Mouse (Mus musculus) urinary bladder, postnatal 36 days (tissue): ENCODE measurements around the gene Nubp1.

ENCODE experiments used
- DNase-seq, 2 experiments: peaks; one replicate each; pipeline ENCODE4 v3.0.0; 2022; ENCODE audit warnings: low spot score in 2 of 2, mixed read lengths in 1 of 2

The Nubp1 gene

GRCm38 (mm10) chr16:10411764-10412746 lies at the start of gene Nubp1:
Nubp1 (plus strand) TSS chr16:10411948.
- DNase-seq, result peak; percentile 90 to 91

DNA sequence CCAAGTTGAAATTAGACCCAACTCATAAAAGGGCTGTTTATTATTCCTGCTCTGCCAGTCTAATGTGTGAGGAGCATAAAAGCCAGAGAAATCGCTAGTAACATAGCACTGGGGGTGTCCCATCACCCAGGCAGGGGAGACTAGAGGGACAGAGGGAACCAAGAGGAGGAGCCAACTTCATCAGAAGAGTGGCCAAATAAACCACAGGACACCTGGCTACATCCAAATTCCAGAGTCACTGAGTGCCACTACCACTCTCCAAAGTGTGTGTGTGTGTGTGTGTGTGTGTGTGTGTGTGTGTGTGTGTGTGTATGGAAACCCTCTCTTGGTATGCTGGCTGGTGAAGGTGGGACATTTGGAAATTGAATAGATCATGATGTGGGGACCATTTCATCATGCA lies 48.7 kb upstream of the Nubp1 start:
- DNase-seq, result no peak

- peak; percentile 23 to 44 for DNase-seq
Measured at GRCm38 (mm10) chr16:10365796-10366195, 46.0 kb upstream of the Nubp1 start.

DNA sequence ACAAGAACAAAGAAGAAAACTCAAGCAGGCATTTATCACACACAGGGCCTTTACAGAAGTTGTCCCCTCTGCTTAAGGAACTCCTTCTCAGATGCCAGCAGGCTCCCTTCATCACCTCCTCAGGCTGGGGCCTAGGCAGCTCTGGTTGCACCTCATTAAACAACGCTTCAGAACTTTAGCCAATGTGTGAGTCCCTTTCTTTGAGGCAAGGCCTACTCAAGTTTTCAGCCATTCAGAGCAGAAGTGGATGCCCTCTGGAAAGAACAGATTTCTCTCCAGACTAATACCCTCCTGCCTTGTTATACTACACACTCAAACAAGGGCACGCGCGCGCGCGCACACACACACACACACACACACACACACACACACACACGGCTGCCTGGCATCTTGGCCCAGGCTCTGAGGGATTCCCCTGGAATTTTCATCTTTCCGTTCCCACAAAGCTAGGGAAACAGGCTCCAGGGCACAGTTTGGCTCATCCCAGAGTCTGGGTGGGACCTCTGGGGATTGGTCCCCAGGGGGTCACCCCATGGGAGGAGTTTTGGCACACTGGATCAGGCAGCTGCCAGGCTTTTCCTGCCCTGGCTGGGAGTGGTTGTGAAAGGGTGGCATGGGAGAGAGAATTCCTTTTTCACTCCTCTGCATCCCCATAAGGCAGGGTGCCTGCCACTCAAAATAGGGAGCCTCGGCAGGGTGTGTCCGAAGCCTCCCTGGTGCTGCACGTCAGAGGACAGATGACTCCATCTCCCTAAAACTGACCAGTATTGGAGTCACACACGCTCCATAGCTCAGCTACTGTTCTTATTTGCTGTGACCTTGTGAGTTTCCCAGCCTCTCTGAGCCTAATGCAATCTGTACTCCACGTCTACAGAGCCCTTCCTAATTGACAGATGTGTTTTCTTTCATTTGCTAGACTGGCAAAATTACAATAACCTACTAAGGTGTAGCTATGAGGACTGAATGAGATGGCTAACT lies 45.2 kb upstream of the Nubp1 start:
- DNase-seq, result peak in 1 of 2 experiments; percentile 45

- DNase-seq, result peak in 1 of 2 experiments; percentile 49
Measured at GRCm38 (mm10) chr16:10369468-10369934, 42.2 kb upstream of the Nubp1 start.

DNA sequence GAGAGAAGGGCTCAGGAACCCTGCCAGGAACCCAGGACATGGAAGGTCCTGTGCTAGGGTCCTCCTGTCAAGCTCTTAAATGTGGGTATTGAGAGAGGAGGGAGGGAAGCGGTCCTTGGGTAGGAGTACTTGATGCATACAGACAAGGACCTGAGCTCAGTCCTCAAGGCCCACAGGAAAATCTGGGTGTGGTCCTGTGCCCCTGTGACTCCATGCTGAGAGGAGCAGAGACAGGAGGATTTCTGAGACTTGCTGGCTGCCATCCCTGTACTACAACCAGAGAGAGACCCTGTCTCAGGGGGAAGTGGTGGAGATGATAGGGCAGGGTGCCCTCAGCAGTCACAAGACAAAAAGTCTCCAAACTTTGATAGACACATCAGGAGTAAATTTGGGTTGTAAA lies 41.8 kb upstream of the Nubp1 start:
- DNase-seq, result no peak

- DNase-seq, result no peak
Measured at GRCm38 (mm10) chr16:10372372-10372771, 39.4 kb upstream of the Nubp1 start.

- DNase-seq, result peak; percentile 52 to 73
Measured at GRCm38 (mm10) chr16:10374254-10375011, 37.3 kb upstream of the Nubp1 start.

GRCm38 (mm10) chr16:10377286-10377685 lies 34.5 kb upstream of the Nubp1 start:
- no peak for DNase-seq

GRCm38 (mm10) chr16:10379531-10379930 lies 32.2 kb upstream of the Nubp1 start:
- DNase-seq, result no peak

DNA sequence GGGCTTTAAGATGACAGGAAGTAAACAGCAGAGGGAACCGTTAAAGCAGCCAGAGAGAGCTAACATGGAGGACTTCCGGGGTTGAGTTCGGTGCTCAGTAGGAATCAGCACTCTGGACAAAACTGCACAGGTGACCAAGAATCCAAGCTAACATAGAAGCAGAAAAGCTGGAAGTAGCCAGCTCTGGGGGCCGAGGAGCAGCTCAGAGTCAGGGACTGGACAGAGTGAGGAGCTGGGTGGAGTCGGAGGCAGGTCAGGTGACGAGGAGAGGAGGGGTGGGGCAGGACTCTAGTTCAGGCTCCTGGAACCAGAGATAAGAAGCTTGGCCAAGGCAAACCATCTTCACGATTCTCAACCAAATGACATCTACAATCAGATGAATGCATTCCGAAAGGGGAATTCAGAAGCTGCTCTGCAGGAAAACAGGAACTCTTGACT lies 27.7 kb upstream of the Nubp1 start:
- peak; percentile 53 to 54 for DNase-seq

DNA sequence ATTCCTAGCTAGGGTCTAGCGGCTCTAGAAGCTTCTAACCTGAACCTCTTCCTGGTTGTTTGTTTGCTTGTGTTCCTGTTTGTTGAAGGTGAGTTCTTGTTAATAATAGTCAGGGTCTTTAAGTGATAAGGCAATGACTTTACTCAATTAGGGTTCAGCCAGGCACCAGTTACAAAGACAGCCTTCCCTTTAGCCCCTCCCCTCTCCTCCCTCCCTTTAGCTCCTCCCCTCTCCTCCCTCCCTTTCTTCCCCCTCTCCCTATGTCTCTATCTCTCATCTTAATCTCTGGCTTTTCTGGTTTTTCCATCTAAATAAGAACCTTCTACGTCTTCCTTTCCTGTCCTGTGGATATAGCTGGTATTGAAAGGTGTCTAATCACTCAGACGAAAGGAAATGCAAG lies 27.2 kb upstream of the Nubp1 start:
- no peak for DNase-seq

DNA sequence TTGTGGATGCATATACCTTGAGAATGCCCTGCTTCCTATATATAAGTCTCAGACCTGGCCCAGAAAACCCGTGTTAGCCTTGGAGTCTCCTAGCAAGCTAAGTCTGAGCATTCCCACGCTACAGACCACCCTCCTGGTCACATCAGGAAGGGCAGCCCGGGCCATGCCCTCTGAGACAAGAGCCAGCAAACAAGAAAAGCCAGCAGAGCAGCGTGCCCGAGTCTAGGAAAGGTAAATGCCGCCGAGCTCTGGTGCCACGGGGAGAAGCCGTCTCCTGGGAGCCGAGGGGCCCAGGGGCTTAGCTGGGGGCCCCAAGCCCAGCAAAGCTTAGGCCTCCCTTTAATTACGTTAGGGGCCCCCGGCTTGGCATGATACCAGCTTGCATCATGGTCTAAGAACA lies 26.5 kb upstream of the Nubp1 start:
- DNase-seq, result peak; percentile 41 to 58

- no peak for DNase-seq
Measured at GRCm38 (mm10) chr16:10388634-10389365, 22.9 kb upstream of the Nubp1 start.

DNA sequence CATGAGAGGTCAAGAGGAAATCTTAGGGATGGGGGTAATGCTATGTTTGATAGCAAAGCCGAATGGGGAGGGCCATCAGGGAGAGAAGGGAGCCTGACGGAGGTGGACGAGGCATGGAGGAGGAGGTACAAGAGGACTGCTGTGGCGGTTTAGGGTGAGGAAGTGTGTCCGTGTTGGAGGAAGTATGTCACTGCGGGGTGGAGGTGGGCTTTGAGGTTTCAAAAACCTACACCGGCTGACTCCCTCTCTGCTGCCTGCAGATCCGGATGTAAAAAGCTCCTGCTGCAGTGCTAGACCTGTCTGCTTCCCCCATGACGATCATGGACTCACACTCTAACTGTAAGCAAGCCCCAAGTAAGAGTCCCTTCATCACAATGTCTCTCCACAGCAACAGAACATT lies 19.2 kb upstream of the Nubp1 start:
- no peak for DNase-seq

GRCm38 (mm10) chr16:10394699-10395540 lies 16.8 kb upstream of the Nubp1 start, which contains the start of gene Tekt5:
Tekt5 (minus strand) TSS chr16:10395490.
- DNase-seq, result peak; percentile 48 to 62

- no peak for DNase-seq
Measured at GRCm38 (mm10) chr16:10398755-10399154, 13.0 kb upstream of the Nubp1 start.

- DNase-seq, result peak; percentile 79 to 80
Measured at GRCm38 (mm10) chr16:10399160-10399559, 12.6 kb upstream of the Nubp1 start.

- DNase-seq, result no peak
Measured at GRCm38 (mm10) chr16:10415976-10416375, 4.2 kb downstream of the Nubp1 start.
